Mouse (Mus musculus): ENCODE measurements around the gene Gzmd. TPM values are rescaled to one million over a fixed set of nuclear protein-coding genes. Genes with fewer than 3 reads are reported as not detected.

Gene Gzmd
- polyA plus RNA-seq, 1 experiment = 1.2 TPM

GRCm38 (mm10) chr14:56086711-56087110 is 45.7 kb downstream of the Gzmd start:
- DNase-seq (ENCODE audit: extremely low spot score in 1 of 2, low spot score in 1 of 2) = no peak

GRCm38 (mm10) chr14:56085167-56085566 is 47.2 kb downstream of the Gzmd start, which contains the start of gene Mcpt8:
TSS of gene Mcpt8 (minus strand) at chr14:56085273.
- DNase-seq (ENCODE audit: extremely low spot score in 1 of 2, low spot score in 1 of 2) = no peak

DNA sequence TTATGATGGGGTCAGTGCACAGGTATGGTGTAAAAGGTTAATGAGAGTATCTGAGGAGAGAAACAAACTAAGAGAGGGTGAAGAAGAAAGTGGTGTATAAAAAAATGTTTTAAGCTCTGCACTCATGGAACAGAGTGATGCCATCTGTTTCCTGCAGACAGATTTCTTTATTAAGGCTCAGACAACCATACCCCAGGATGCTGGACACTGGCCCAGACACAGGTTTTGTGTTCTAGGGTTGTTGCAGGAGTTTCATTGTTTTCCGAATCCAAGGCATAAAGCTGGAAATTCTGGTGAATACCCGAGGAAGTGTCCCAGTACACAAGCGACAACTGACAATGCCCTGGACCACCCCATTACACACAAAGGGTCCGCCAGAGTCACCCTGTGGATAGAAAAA is 50.4 kb downstream of the Gzmd start:
- no peak for DNase-seq (ENCODE audit: extremely low spot score in 1 of 2, low spot score in 1 of 2)

Other genes starting within 250 kb of the Gzmd start
- gene Cbln3, start 248.2 kb downstream of the Gzmd start, polyA plus RNA-seq (2012; rRNA removed) = 0.25 and 0.26 TPM in 2 replicates
- gene Khnyn, start 247.7 kb downstream of the Gzmd start, polyA plus RNA-seq (2012; rRNA removed) = 10.3 and 12.2 TPM in 2 replicates
- gene Sdr39u1, start 232.3 kb downstream of the Gzmd start, polyA plus RNA-seq (2012; rRNA removed) = 122 and 128 TPM in 2 replicates
- gene Cma1, start 187.9 kb downstream of the Gzmd start, polyA plus RNA-seq (2012; rRNA removed) = 0.08 and 0.11 TPM in 2 replicates
- gene Cma2, start 181.6 kb downstream of the Gzmd start, polyA plus RNA-seq (2012; rRNA removed) = not detected in 2 replicates
- gene Mcpt1, start 114.6 kb downstream of the Gzmd start, polyA plus RNA-seq (2012; rRNA removed) = not detected in 2 replicates
- not detected in 2 replicates for gene Mcpt9, start 102.1 kb downstream of the Gzmd start, polyA plus RNA-seq (2012; rRNA removed)
- not detected in 2 replicates for gene Mcpt2, start 90.6 kb downstream of the Gzmd start, polyA plus RNA-seq (2012; rRNA removed)
- gene Mcpt4, start 70.3 kb downstream of the Gzmd start, polyA plus RNA-seq (2012; rRNA removed) = 0.10 TPM in 1 of 2 replicates, not detected in the other
- gene Mcpt8, start 47.3 kb downstream of the Gzmd start, polyA plus RNA-seq (2012; rRNA removed) = not detected in 2 replicates
- 0.20 TPM in 1 of 2 replicates, not detected in the other for gene Ctsg, start 30.0 kb downstream of the Gzmd start, polyA plus RNA-seq (2012; rRNA removed)
- 0.34 and 1.3 TPM in 2 replicates for gene Gzme, start 12.0 kb downstream of the Gzmd start, polyA plus RNA-seq (2012; rRNA removed)
- gene Gzmg, start 27.0 kb upstream of the Gzmd start, polyA plus RNA-seq (2012; rRNA removed) = 1.4 and 3.8 TPM in 2 replicates
- gene Gzmn, start 42.0 kb upstream of the Gzmd start, polyA plus RNA-seq (2012; rRNA removed) = not detected in 2 replicates
- 1.4 and 3.7 TPM in 2 replicates for gene Gzmf, start 78.8 kb upstream of the Gzmd start, polyA plus RNA-seq (2012; rRNA removed)
- gene Gzmc, start 102.0 kb upstream of the Gzmd start, polyA plus RNA-seq (2012; rRNA removed) = 0.62 and 1.6 TPM in 2 replicates
- gene Gzmb, start 129.7 kb upstream of the Gzmd start, polyA plus RNA-seq (2012; rRNA removed) = 0.08 and 0.21 TPM in 2 replicates
- gene Atp12a, start 232.5 kb upstream of the Gzmd start, polyA plus RNA-seq (2012; rRNA removed) = 0.02 and 0.04 TPM in 2 replicates